Mouse (Mus musculus) forebrain, embryonic 12.5 days (tissue): Measurements from ENCODE around the gene Zfp64. TPM values are rescaled to one million over a fixed set of nuclear protein-coding genes. Genes with fewer than 3 reads are reported as not detected.
A peak's percentile ranks its signal among the peaks of the same experiment; 100 is the strongest.

Experiments used
- ATAC-seq: fragments of 200-750 bp; cut with Nextera tagmentation; 2 replicates; pipeline ENCODE4 v1.8.0; 2017; ENCODE audit warnings: moderate TSS enrichment; ENCODE audit not compliant: low FRiP score
- H3K27ac ChIP-seq: fragments of 300-500 bp; sonication (generic); 2 replicates; pipeline ENCODE4 v1.5.1; 2016; ENCODE audit warnings: mild to moderate bottlenecking
- H3K27me3 ChIP-seq: fragments of 300-500 bp; sonication (generic); 2 replicates; pipeline ENCODE4 v1.6.1; 2016; ENCODE audit warnings: mild to moderate bottlenecking
- H3K36me3 ChIP-seq: fragments of 300-500 bp; sonication (generic); replicated peaks from 2 replicates; pipeline ENCODE4 v1.6.1; 2016; ENCODE audit warnings: mild to moderate bottlenecking
- H3K4me1 ChIP-seq: fragments of 300-500 bp; sonication (generic); 2 replicates; pipeline ENCODE4 v1.6.1; 2016
- H3K4me2 ChIP-seq: fragments of 300-500 bp; sonication (generic); 2 replicates; pipeline ENCODE4 v1.6.1; 2016; ENCODE audit warnings: mild to moderate bottlenecking, moderate library complexity
- H3K4me3 ChIP-seq: fragments of 300-500 bp; sonication (generic); replicated peaks from 2 replicates; pipeline ENCODE4 v1.5.1; 2016; ENCODE audit warnings: mild to moderate bottlenecking
- H3K9ac ChIP-seq: fragments of 300-500 bp; sonication (generic); 2 replicates; pipeline ENCODE4 v1.6.1; 2016; ENCODE audit warnings: mild to moderate bottlenecking
- H3K9me3 ChIP-seq: fragments of 300-500 bp; sonication (generic); 2 replicates; pipeline ENCODE4 v1.6.1; 2016
- WGBS: fragments of 180-500 bp; shearing (Covaris S2); methylation state at CpG from one replicate; pipeline ENCODE4 v1.1.7; 2016; 5-methylcytosine and 5-hydroxymethylcytosine counted together
- polyA plus RNA-seq: library from polyadenylated mRNA; unstranded; fragments of >200 nt; fragmentation: Nextera tagmentation; extraction: Ambion mirVana; gene quantifications from 2 replicates; pipeline ENCODE4 v1.2.1, GENCODE M21; 2016

The Zfp64 gene
- polyA plus RNA-seq, 1 experiment from 2014 or later: 35.5 TPM

- Histone ChIP-seq H3K27me3 (no peaks in the 10 kb centered on the region), H3K9me3 (no peaks in the 10 kb centered on the region), H3K9ac (no peak overlapping the region), H3K4me3 (no peak overlapping the region), H3K4me1 (no peaks in the 10 kb centered on the region), H3K27ac (no peak overlapping the region), H3K4me2 (no peak overlapping the region), H3K36me3 (peaks cover 61% of the 10 kb centered on the region)
- 90% methylated on average over 8 of the region's 8 CpGs for WGBS
- ATAC-seq: no peak
Observed at GRCm38 (mm10) chr2:168939941-168940340, 15.4 kb downstream of the Zfp64 start.

- Histone ChIP-seq H3K27ac (no peak overlapping the region), H3K4me1 (no peaks in the 10 kb centered on the region), H3K4me2 (no peak overlapping the region), H3K36me3 (peaks cover 61% of the 10 kb centered on the region), H3K4me3 (no peak overlapping the region), H3K9me3 (no peaks in the 10 kb centered on the region), H3K27me3 (no peaks in the 10 kb centered on the region), H3K9ac (no peak overlapping the region)
- ATAC-seq: no peak
- WGBS: 88% methylated on average over 10 of the region's 10 CpGs
Observed at GRCm38 (mm10) chr2:168939261-168939933, 16.0 kb downstream of the Zfp64 start.

- WGBS: 90% methylated on average over 6 of the region's 6 CpGs
- Histone ChIP-seq H3K9ac (no peak overlapping the region), H3K27ac (no peak overlapping the region), H3K4me3 (no peak overlapping the region), H3K36me3 (peaks cover 70% of the 10 kb centered on the region), H3K4me1 (no peaks in the 10 kb centered on the region), H3K27me3 (no peaks in the 10 kb centered on the region), H3K4me2 (no peak overlapping the region), H3K9me3 (no peaks in the 10 kb centered on the region)
- no peak for ATAC-seq
Observed at GRCm38 (mm10) chr2:168936896-168937295, 18.5 kb downstream of the Zfp64 start.

GRCm38 (mm10) chr2:168935165-168935564 lies 20.2 kb downstream of the Zfp64 start:
- no peaks in the 10 kb centered on the region for H3K4me1 ChIP-seq
- no peaks in the 10 kb centered on the region for H3K27me3 ChIP-seq
- no peak overlapping the region for H3K4me3 ChIP-seq
- H3K9me3 ChIP-seq: no peaks in the 10 kb centered on the region
- no peak overlapping the region for H3K27ac ChIP-seq
- WGBS: 86% methylated on average over 35 of the region's 35 CpGs
- ATAC-seq: no peak
- peaks cover 73% of the 10 kb centered on the region for H3K36me3 ChIP-seq
- H3K9ac ChIP-seq: no peak overlapping the region
- no peak overlapping the region for H3K4me2 ChIP-seq

GRCm38 (mm10) chr2:168931686-168932085 lies 23.7 kb downstream of the Zfp64 start:
- Histone ChIP-seq H3K36me3 (peaks cover 53% of the 10 kb centered on the region), H3K4me1 (no peaks in the 10 kb centered on the region), H3K27ac (no peak overlapping the region), H3K9ac (no peak overlapping the region), H3K4me2 (no peak overlapping the region), H3K9me3 (no peaks in the 10 kb centered on the region), H3K4me3 (no peak overlapping the region), H3K27me3 (no peaks in the 10 kb centered on the region)
- 97% methylated on average over 14 of the region's 14 CpGs for WGBS
- no peak for ATAC-seq

- Histone ChIP-seq H3K4me2 (no peak overlapping the region), H3K36me3 (peaks cover 52% of the 10 kb centered on the region), H3K27me3 (no peaks in the 10 kb centered on the region), H3K4me3 (no peak overlapping the region), H3K4me1 (no peaks in the 10 kb centered on the region), H3K9me3 (no peaks in the 10 kb centered on the region), H3K9ac (no peak overlapping the region), H3K27ac (no peak overlapping the region)
- 28% methylated on average over 10 of the region's 10 CpGs for WGBS
- ATAC-seq: no peak
Observed at GRCm38 (mm10) chr2:168929691-168930090, 25.7 kb downstream of the Zfp64 start.

- H3K9me3 ChIP-seq: no peaks in the 10 kb centered on the region
- no peak for ATAC-seq
- 95% methylated on average over 7 of the region's 7 CpGs for WGBS
Observed at GRCm38 (mm10) chr2:168927401-168927800, 28.0 kb downstream of the Zfp64 start.

GRCm38 (mm10) chr2:168926257-168926810 lies 29.1 kb downstream of the Zfp64 start:
- ATAC-seq: no peak
- peaks cover 26% of the 10 kb centered on the region for H3K36me3 ChIP-seq
- no peak overlapping the region for H3K27ac ChIP-seq
- no peak overlapping the region for H3K9ac ChIP-seq
- no peak overlapping the region for H3K4me2 ChIP-seq
- H3K4me1 ChIP-seq: no peaks in the 10 kb centered on the region
- no peaks in the 10 kb centered on the region for H3K27me3 ChIP-seq
- 91% methylated on average over 37 of the region's 37 CpGs for WGBS
- no peaks in the 10 kb centered on the region for H3K9me3 ChIP-seq
- no peak overlapping the region for H3K4me3 ChIP-seq

More at GRCm38 (mm10) chr2:168927401-168927800, 28.0 kb downstream of the Zfp64 start:
- H3K9ac ChIP-seq: no peak overlapping the region
- H3K27me3 ChIP-seq: no peaks in the 10 kb centered on the region
- H3K4me1 ChIP-seq: no peaks in the 10 kb centered on the region
- peaks cover 31% of the 10 kb centered on the region for H3K36me3 ChIP-seq
- no peak overlapping the region for H3K27ac ChIP-seq
- no peak overlapping the region for H3K4me2 ChIP-seq
- H3K4me3 ChIP-seq: no peak overlapping the region

GRCm38 (mm10) chr2:168923706-168924105 lies 31.7 kb downstream of the Zfp64 start:
- Histone ChIP-seq H3K27me3 (no peaks in the 10 kb centered on the region), H3K9ac (no peak overlapping the region), H3K9me3 (no peaks in the 10 kb centered on the region), H3K36me3 (peaks cover 15% of the 10 kb centered on the region), H3K4me2 (no peak overlapping the region), H3K4me3 (no peak overlapping the region), H3K4me1 (no peaks in the 10 kb centered on the region), H3K27ac (no peak overlapping the region)
- WGBS: 16% methylated on average over 9 of the region's 9 CpGs
- no peak for ATAC-seq

- H3K36me3 ChIP-seq: peaks cover 15% of the 10 kb centered on the region
- H3K4me2 ChIP-seq: no peak overlapping the region
- no peaks in the 10 kb centered on the region for H3K4me1 ChIP-seq
- H3K27me3 ChIP-seq: no peaks in the 10 kb centered on the region
- no peak overlapping the region for H3K9ac ChIP-seq
- no peak overlapping the region for H3K4me3 ChIP-seq
- no peak for ATAC-seq
- 82% methylated on average over 5 of the region's 5 CpGs for whole genome bisulfite sequencing
- no peaks in the 10 kb centered on the region for H3K9me3 ChIP-seq
- no peak overlapping the region for H3K27ac ChIP-seq
Observed at GRCm38 (mm10) chr2:168922466-168922865, 32.9 kb downstream of the Zfp64 start.

GRCm38 (mm10) chr2:168920007-168920406 lies 35.4 kb downstream of the Zfp64 start:
- ATAC-seq: no peak

GRCm38 (mm10) chr2:168912901-168913721 lies 42.3 kb downstream of the Zfp64 start:
- under 1% methylated on average over 31 of the region's 31 CpGs for WGBS
- Histone ChIP-seq H3K27ac (no peak overlapping the region), H3K4me3 (peak overlapping the region; percentile 52), H3K4me2 (peak overlapping the region; percentile 95), H3K9ac (peak overlapping the region; percentile 36; the same call in 1 of the 2 replicates), H3K36me3 (no peaks in the 10 kb centered on the region), H3K27me3 (peaks cover 49% of the 10 kb centered on the region), H3K4me1 (peaks cover 28% of the 10 kb centered on the region), H3K9me3 (no peaks in the 10 kb centered on the region)
- ATAC-seq: 0 out of 2 replicates have a peak, but pooled peaks have one; percentile 44

More at GRCm38 (mm10) chr2:168920007-168920406, 35.4 kb downstream of the Zfp64 start:
- WGBS: 67% methylated on average over 15 of the region's 15 CpGs
- Histone ChIP-seq H3K36me3 (no peaks in the 10 kb centered on the region), H3K27ac (no peak overlapping the region), H3K4me1 (no peaks in the 10 kb centered on the region), H3K27me3 (no peaks in the 10 kb centered on the region), H3K9me3 (no peaks in the 10 kb centered on the region), H3K4me3 (no peak overlapping the region), H3K9ac (no peak overlapping the region), H3K4me2 (no peak overlapping the region)
